Mouse (Mus musculus): ENCODE results near the gene Arid2.

DNA sequence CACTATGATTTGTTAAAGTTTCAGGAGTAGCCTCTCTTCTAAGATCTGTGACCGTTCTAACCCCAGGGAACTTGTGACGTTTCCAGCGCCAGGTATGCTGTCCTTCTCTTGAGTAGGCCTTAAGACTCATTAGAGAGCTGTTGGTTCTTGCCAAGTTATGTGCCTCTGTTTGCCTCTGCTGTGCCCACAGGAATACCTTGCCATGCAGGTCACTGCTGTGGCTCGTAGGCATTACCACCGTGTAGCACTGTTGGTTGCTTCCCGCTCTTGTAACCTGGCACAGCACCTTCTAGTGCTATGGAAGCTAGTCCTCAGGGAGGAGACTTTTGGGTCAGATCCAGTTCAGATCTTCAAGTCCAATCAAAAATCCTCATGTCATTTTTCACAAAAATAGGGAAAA lies 107.8 kb downstream of the Arid2 start:
- TF ChIP-seq POLR2A (IDR thresholded peaks at IDR 0.05; ENCODE audit: low read depth, low read length) (no peak), CTCF (IDR thresholded peaks at IDR 0.05; ENCODE audit: borderline replicate concordance, insufficient read depth, low read length) (no peak)
